Mouse (Mus musculus): ENCODE data around the gene Pigh. TPM values are rescaled to one million over a fixed set of nuclear protein-coding genes. Genes with fewer than 3 reads are reported as not detected.
A peak's percentile ranks its signal among the peaks of the same experiment; 100 is the strongest.

Gene Pigh
- polyA plus RNA-seq, 1 experiment from 2014 or later: 23.3 TPM

DNA sequence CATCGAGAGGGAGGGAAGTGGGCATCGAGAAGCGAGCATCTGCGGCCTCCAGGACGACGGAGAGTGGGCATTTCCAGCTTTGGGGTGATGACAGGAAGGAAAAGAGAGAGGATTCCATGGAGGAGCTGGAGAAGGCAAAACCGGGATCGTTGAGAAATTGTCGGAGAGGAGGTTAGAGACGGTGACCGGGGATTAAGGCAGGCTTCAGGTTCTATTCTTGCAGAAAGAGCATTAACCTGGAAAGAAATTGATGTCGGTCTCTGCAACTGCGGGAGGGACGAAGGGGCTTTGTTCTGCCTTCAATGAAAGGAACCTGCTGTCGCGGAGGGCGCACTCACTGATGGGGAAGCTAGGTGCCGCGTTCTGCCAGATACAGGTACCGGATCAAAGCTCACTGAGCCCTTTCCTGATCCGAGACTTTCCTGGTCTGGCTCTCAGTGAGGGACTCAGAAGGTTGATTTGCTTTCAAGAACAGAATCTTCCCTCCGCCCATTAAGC is 41.8 kb upstream of the Pigh start:
- 1% methylated on average over 22 of the region's 22 CpGs for WGBS
- peak overlapping the region; percentile 32 for H3K9ac ChIP-seq (ENCODE audit: low read depth, low read length)
- peak overlapping the region; percentile 79 for H3K4me2 ChIP-seq (ENCODE audit: low read length)
- no peaks in the 10 kb centered on the region for H3K9me3 ChIP-seq (replicated peaks; ENCODE audit: low read length)
- no peak for TF ChIP-seq CTCF (IDR thresholded peaks at IDR 0.05; ENCODE audit: low read depth)
- H3K4me1 ChIP-seq (replicated peaks; ENCODE audit: insufficient read depth, low read length): peaks cover 8% of the 10 kb centered on the region
- H3K4me3 ChIP-seq (replicated peaks; ENCODE audit: low read depth, low read length): peak overlapping the region; percentile 30
- peaks cover 13% of the 10 kb centered on the region for H3K27me3 ChIP-seq (ENCODE audit: insufficient read depth, low read length)
- no peaks in the 10 kb centered on the region for H3K36me3 ChIP-seq (ENCODE audit: insufficient read depth, low read length)
- H3K27ac ChIP-seq: 0 out of 2 replicates have a peak overlapping the region, but pooled peaks have one; percentile 31
- no peak for DNase-seq (ENCODE audit: low spot score)
- ATAC-seq (replicated peaks; ENCODE audit: low FRiP score, low read depth): no peak

- DNase-seq (ENCODE audit: low spot score) (peak; percentile 79), ATAC-seq (replicated peaks; ENCODE audit: low FRiP score, low read depth) (peak; percentile 98)
- H3K27me3 ChIP-seq (ENCODE audit: insufficient read depth, low read length): peaks cover 13% of the 10 kb centered on the region
- TF ChIP-seq CTCF (IDR thresholded peaks at IDR 0.05; ENCODE audit: low read depth): no peak
- no peaks in the 10 kb centered on the region for H3K9me3 ChIP-seq (replicated peaks; ENCODE audit: low read length)
- H3K36me3 ChIP-seq (ENCODE audit: insufficient read depth, low read length): no peaks in the 10 kb centered on the region
- peak within 1 kb of the TSS; percentile 30 for H3K4me3 ChIP-seq (replicated peaks; ENCODE audit: low read depth, low read length)
- H3K27ac ChIP-seq: peak within 1 kb of the TSS; percentile 31; the same call in 1 of the 2 replicates
- under 1% methylated on average over 47 of the region's 47 CpGs for WGBS
- H3K4me1 ChIP-seq (replicated peaks; ENCODE audit: insufficient read depth, low read length): peaks cover 8% of the 10 kb centered on the region
- peak within 1 kb of the TSS; percentile 32 for H3K9ac ChIP-seq (ENCODE audit: low read depth, low read length)
- H3K4me2 ChIP-seq (ENCODE audit: low read length): peak within 1 kb of the TSS; percentile 79
Measured at GRCm38 (mm10) chr12:79130299-79131177, 41.1 kb upstream of the Pigh start, which contains the start of gene Arg2. Arg2 (plus strand) TSS chr12:79130777.

GRCm38 (mm10) chr12:79122820-79123219 is 33.4 kb upstream of the Pigh start:
- no peak for ATAC-seq (replicated peaks; ENCODE audit: low FRiP score, low read depth)
- peak; percentile 73 for TF ChIP-seq CTCF (IDR thresholded peaks at IDR 0.05; ENCODE audit: low read depth)
- WGBS: 34% methylated on average over 3 of the region's 3 CpGs
- peak; percentile 76 for DNase-seq (ENCODE audit: low spot score)
- no peak overlapping the region for H3K4me3 ChIP-seq (replicated peaks; ENCODE audit: low read depth, low read length)
- no peak overlapping the region for H3K4me2 ChIP-seq (ENCODE audit: low read length)
- no peaks in the 10 kb centered on the region for H3K4me1 ChIP-seq (replicated peaks; ENCODE audit: insufficient read depth, low read length)
- H3K27me3 ChIP-seq (ENCODE audit: insufficient read depth, low read length): no peaks in the 10 kb centered on the region
- H3K9me3 ChIP-seq (replicated peaks; ENCODE audit: low read length): no peaks in the 10 kb centered on the region
- no peak overlapping the region for H3K9ac ChIP-seq (ENCODE audit: low read depth, low read length)
- no peaks in the 10 kb centered on the region for H3K36me3 ChIP-seq (ENCODE audit: insufficient read depth, low read length)
- H3K27ac ChIP-seq: no peak overlapping the region

DNA sequence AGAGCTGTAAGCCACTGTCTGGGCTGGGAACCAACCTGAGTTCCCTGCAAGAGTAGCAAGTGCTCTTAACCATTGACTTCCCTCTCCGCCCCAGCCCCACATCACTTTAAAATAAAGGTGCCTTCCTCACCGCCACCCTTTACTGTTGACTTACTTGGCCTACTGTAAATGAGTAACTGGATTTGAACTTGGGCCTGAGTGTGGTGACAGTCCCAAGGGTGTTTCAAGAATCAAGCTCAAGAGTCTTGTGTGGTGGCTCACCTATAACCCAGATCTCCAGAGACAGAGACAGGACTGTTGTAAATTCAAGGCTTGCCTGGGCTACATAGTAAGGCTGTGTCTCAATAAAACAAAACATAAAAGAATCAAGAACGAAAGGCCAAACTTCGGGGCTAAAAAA is 29.5 kb upstream of the Pigh start:
- H3K9me3 ChIP-seq (replicated peaks; ENCODE audit: low read length): no peaks in the 10 kb centered on the region
- no peak overlapping the region for H3K4me3 ChIP-seq (replicated peaks; ENCODE audit: low read depth, low read length)
- no peak for ATAC-seq (replicated peaks; ENCODE audit: low FRiP score, low read depth)
- TF ChIP-seq CTCF (IDR thresholded peaks at IDR 0.05; ENCODE audit: low read depth): no peak
- 83% methylated on average over 4 of the region's 4 CpGs for WGBS
- no peaks in the 10 kb centered on the region for H3K36me3 ChIP-seq (ENCODE audit: insufficient read depth, low read length)
- H3K27ac ChIP-seq: no peak overlapping the region
- no peak overlapping the region for H3K9ac ChIP-seq (ENCODE audit: low read depth, low read length)
- no peak overlapping the region for H3K4me2 ChIP-seq (ENCODE audit: low read length)
- no peak for DNase-seq (ENCODE audit: low spot score)
- no peaks in the 10 kb centered on the region for H3K27me3 ChIP-seq (ENCODE audit: insufficient read depth, low read length)
- H3K4me1 ChIP-seq (replicated peaks; ENCODE audit: insufficient read depth, low read length): no peaks in the 10 kb centered on the region

DNA sequence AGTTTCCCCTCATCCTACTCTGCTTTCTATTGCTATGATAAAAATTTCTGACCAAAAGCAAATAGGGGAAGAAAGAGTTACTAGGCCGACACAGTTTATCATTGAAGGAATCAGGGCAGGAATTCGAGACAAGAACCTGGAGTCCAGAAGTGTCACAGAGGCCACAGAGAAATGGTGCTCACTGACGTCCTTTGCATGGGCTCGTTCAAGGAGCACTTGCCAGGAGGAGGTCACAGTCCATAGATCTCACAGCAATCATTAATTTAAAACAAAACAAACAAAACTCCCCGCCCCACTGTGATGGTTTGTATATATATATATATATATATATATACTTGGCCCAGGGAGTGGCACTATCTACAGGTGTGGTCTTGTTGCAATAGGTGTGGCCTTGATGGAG is 15.9 kb upstream of the Pigh start:
- no peaks in the 10 kb centered on the region for H3K27me3 ChIP-seq (ENCODE audit: insufficient read depth, low read length)
- 0 out of 2 replicates have a peak overlapping the region, but pooled peaks have one; percentile 2 for H3K27ac ChIP-seq
- H3K4me2 ChIP-seq (ENCODE audit: low read length): no peak overlapping the region
- H3K4me1 ChIP-seq (replicated peaks; ENCODE audit: insufficient read depth, low read length): no peaks in the 10 kb centered on the region
- no peak for TF ChIP-seq CTCF (IDR thresholded peaks at IDR 0.05; ENCODE audit: low read depth)
- peak; percentile 63; the same call in 1 of the 2 replicates for ATAC-seq (replicated peaks; ENCODE audit: low FRiP score, low read depth)
- no peak overlapping the region for H3K4me3 ChIP-seq (replicated peaks; ENCODE audit: low read depth, low read length)
- no peaks in the 10 kb centered on the region for H3K9me3 ChIP-seq (replicated peaks; ENCODE audit: low read length)
- no peaks in the 10 kb centered on the region for H3K36me3 ChIP-seq (ENCODE audit: insufficient read depth, low read length)
- no peak overlapping the region for H3K9ac ChIP-seq (ENCODE audit: low read depth, low read length)
- DNase-seq (ENCODE audit: low spot score): no peak
- 57% methylated on average over 5 of the region's 5 CpGs for WGBS

- Histone ChIP-seq H3K9me3 (replicated peaks; ENCODE audit: low read length) (no peaks in the 10 kb centered on the region), H3K9ac (ENCODE audit: low read depth, low read length) (no peak overlapping the region), H3K4me3 (replicated peaks; ENCODE audit: low read depth, low read length) (no peak overlapping the region), H3K36me3 (ENCODE audit: insufficient read depth, low read length) (no peaks in the 10 kb centered on the region), H3K4me2 (ENCODE audit: low read length) (no peak overlapping the region), H3K27ac (no peak overlapping the region), H3K4me1 (replicated peaks; ENCODE audit: insufficient read depth, low read length) (no peaks in the 10 kb centered on the region), H3K27me3 (ENCODE audit: insufficient read depth, low read length) (no peaks in the 10 kb centered on the region)
- ATAC-seq (replicated peaks; ENCODE audit: low FRiP score, low read depth) (no peak), DNase-seq (ENCODE audit: low spot score) (no peak)
- WGBS: 69% methylated on average over 2 of the region's 2 CpGs
- TF ChIP-seq CTCF (IDR thresholded peaks at IDR 0.05; ENCODE audit: low read depth): peak; percentile 41; the same call in 1 of the 2 replicates
Measured at GRCm38 (mm10) chr12:79104544-79104943, 15.1 kb upstream of the Pigh start.
